In genomic region chr5:35948225-35948975, GRCm38 (mm10) we compare ENCODE assay signal across 9 mouse cellular contexts. TPM values are rescaled to one million over a fixed set of nuclear protein-coding genes. Genes with fewer than 3 reads are reported as not detected.
DNase-seq lines count a peak whose midpoint lies in the region; ATAC-seq lines count a peak whose summit lies in the region.
"Had no signal": no experiment of that assay in that cellular context is flagged by ENCODE, and none has a peak within 500 bp of the region (broad histone marks: within the 10 kb centered on the region; RNA-seq: fewer than 3 reads in every experiment).

No protein-coding gene starts in this region.

- DNase-seq in liver, embryonic 11.5 days (ENCODE audit: low spot score): no peak
- no peak for DNase-seq in liver
- peak; percentile 12 for DNase-seq in adrenal gland, adult 8-10 months
- peak; percentile 41 to 48 for DNase-seq in heart, postnatal 14 days
- DNase-seq in skeletal muscle tissue, adult 2 months (ENCODE audit: low read depth, low spot score): peak; percentile 47
- no peak for DNase-seq in embryo, embryonic 9.5 days (ENCODE audit: extremely low spot score)
- DNase-seq in midbrain, embryonic 14.5 days: no peak
- no peak for DNase-seq in cerebellum, postnatal 14 days
- DNase-seq: thymus, adult 18-20 months had no signal

- H3K4me2 ChIP-seq in liver, embryonic 11.5 days: no peak overlapping the region
- no peak overlapping the region for H3K4me2 ChIP-seq in midbrain, embryonic 14.5 days (ENCODE audit: low read length)

- intact Hi-C loops in heart, postnatal 14 days (cut with DNase I): no loop called here

- peaks cover 8% of the 10 kb centered on the region; the same call in 1 of the 2 replicates for H3K36me3 ChIP-seq in liver, embryonic 11.5 days (ENCODE audit: control insufficient read depth, insufficient read depth, low read length)
- H3K36me3 ChIP-seq in midbrain, embryonic 14.5 days (ENCODE audit: control insufficient read depth, insufficient read depth, low read length): peaks cover 78% of the 10 kb centered on the region

- no peak for ATAC-seq in liver, embryonic 11.5 days (replicated peaks; ENCODE audit: low FRiP score)
- no peak for ATAC-seq in midbrain, embryonic 14.5 days (ENCODE audit: low FRiP score, low TSS enrichment)

- 75% methylated on average over 15 of the region's 15 CpGs for whole genome bisulfite sequencing in liver, embryonic 11.5 days
- WGBS in midbrain, embryonic 14.5 days: 82% methylated on average over 15 of the region's 15 CpGs

- H3K27me3 ChIP-seq in liver, embryonic 11.5 days (replicated peaks; ENCODE audit: control insufficient read depth, insufficient read depth, low read length): no peaks in the 10 kb centered on the region
- H3K27me3 ChIP-seq in midbrain, embryonic 14.5 days (ENCODE audit: control insufficient read depth, insufficient read depth, low read length): no peaks in the 10 kb centered on the region

- H3K4me1 ChIP-seq in liver, embryonic 11.5 days (replicated peaks; ENCODE audit: control insufficient read depth, insufficient read depth, low read length): no peaks in the 10 kb centered on the region; the same call in 1 of the 2 replicates
- H3K4me1 ChIP-seq in midbrain, embryonic 14.5 days (ENCODE audit: control insufficient read depth, insufficient read depth, low read length): no peaks in the 10 kb centered on the region

- H3K4me3 ChIP-seq in liver, embryonic 11.5 days (ENCODE audit: low read depth, low read length): no peak overlapping the region
- H3K4me3 ChIP-seq in midbrain, embryonic 14.5 days (replicated peaks; ENCODE audit: low read depth, low read length): no peak overlapping the region

- no peak overlapping the region for H3K9ac ChIP-seq in liver, embryonic 11.5 days (ENCODE audit: low read depth, low read length)
- no peak overlapping the region for H3K9ac ChIP-seq in midbrain, embryonic 14.5 days (replicated peaks; ENCODE audit: low read length)

- H3K27ac ChIP-seq in liver, embryonic 11.5 days (ENCODE audit: low read depth, low read length): peak overlapping the region; percentile 32; the same call in 1 of the 2 replicates
- H3K27ac ChIP-seq in midbrain, embryonic 14.5 days (replicated peaks; ENCODE audit: low read depth, low read length): no peak overlapping the region

- H3K9me3 ChIP-seq in liver, embryonic 11.5 days (ENCODE audit: control insufficient read depth, low read length): no peaks in the 10 kb centered on the region
- no peaks in the 10 kb centered on the region for H3K9me3 ChIP-seq in midbrain, embryonic 14.5 days (ENCODE audit: control insufficient read depth, low read length)

RNA-seq across cellular contexts. Expression of gene Afap1, which starts 55.3 kb away (rescaled TPM):
- polyA plus RNA-seq in liver, embryonic 11.5 days (2014; fragmentation: Nextera tagmentation; extraction: Ambion mirVana): 6.7 and 6.8 TPM in 2 replicates
- total RNA-seq in adrenal gland, adult 8-10 months (2022): 10 to 100 TPM; 15.9 to 32.3 (median 22.7) TPM
- total RNA-seq in heart, postnatal 14 days (2021): 10 to 100 TPM; 28.3 to 28.7 TPM
- polyA plus RNA-seq in midbrain, embryonic 14.5 days (2014; fragmentation: Nextera tagmentation; extraction: Ambion mirVana): 64.6 and 81.8 TPM in 2 replicates

Comparison
In these comparisons a context has a peak if more than half of its experiments do, and no peak if none do; other contexts are left out.
1. DNase-seq: peak in adrenal gland, adult 8-10 months (single experiment), heart, postnatal 14 days (2 of 2) and skeletal muscle tissue, adult 2 months (single experiment); none in liver, embryonic 11.5 days (single experiment), liver (single experiment), embryo, embryonic 9.5 days (single experiment), midbrain, embryonic 14.5 days (single experiment) and cerebellum, postnatal 14 days (0 of 2).